Mouse (Mus musculus): ENCODE data around the gene Itprid1. TPM values are rescaled to one million over a fixed set of nuclear protein-coding genes. Genes with fewer than 3 reads are reported as not detected.

Gene Itprid1
- polyA plus RNA-seq, 1 experiment = not detected

DNA sequence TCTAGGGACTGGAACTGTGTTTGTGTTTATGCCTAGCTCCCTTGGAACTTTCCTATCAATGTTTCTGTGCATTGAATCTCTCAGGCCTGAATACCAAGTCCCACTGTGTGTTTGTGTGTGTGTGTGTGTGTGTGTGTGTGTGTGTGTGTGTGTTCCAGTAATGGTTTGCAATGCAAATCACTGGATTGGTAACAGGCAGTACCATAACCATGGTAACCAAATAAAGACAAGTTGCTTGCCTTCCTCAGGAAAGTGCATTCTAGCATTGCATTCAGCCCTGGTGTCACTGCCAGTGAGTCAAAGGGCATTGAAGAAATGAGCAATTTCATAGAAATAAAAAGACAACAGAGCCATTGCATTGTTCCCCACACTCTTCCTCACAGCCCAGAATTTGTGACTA, 15.9 kb downstream of the Itprid1 start:
- TF ChIP-seq USF1 (IDR thresholded peaks at IDR 0.05; ENCODE audit: low read depth) = no peak
- no peak for TF ChIP-seq CTCF (IDR thresholded peaks at IDR 0.05; ENCODE audit: control insufficient read depth, insufficient read depth, insufficient read length)
- no peak for TF ChIP-seq FOSL1 (IDR thresholded peaks at IDR 0.05; ENCODE audit: insufficient read depth, low read length, poor library complexity, severe bottlenecking)
- TF ChIP-seq MYOD1 (IDR thresholded peaks at IDR 0.05; ENCODE audit: control insufficient read depth, insufficient read length, low read depth) = no peak
- TF ChIP-seq CEBPB (IDR thresholded peaks at IDR 0.05; ENCODE audit: low read depth) = no peak
- TF ChIP-seq MYOG (IDR thresholded peaks at IDR 0.05; ENCODE audit: control insufficient read depth, extremely low read depth, insufficient read length) = no peak
- no peak for TF ChIP-seq MAX (IDR thresholded peaks at IDR 0.05)
- H3K27me3 ChIP-seq (ENCODE audit: control insufficient read depth, insufficient read depth, insufficient read length) = no peaks in the 10 kb centered on the region
- no peaks in the 10 kb centered on the region for H3K79me3 ChIP-seq (ENCODE audit: low read depth)
- H3K79me2 ChIP-seq (ENCODE audit: control insufficient read depth, insufficient read depth) = no peaks in the 10 kb centered on the region
- no peaks in the 10 kb centered on the region for H3K36me3 ChIP-seq (ENCODE audit: control insufficient read depth, insufficient read depth)
- H3K4me3 ChIP-seq (ENCODE audit: insufficient read depth, poor library complexity, severe bottlenecking) = no peak overlapping the region
- H3ac ChIP-seq (ENCODE audit: control insufficient read depth, insufficient read length, low read depth) = no peak overlapping the region

DNA sequence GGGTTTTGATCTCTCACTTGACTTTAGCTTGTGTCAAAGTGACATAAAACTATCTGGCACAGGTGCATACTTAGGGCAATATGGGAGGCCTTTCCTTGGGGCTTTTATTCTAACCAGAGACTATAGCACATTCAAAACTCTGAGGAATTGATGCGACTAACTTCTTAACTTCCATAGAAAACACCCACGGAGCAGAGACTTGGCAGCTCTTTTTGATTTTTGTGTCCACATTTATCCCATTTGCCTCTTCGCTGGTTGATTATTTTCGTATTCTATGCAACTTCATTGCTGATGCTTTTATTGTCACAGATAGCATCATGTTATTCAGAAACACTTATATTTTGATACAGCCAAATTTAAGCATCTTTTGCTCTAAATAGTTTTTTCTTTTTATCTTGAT, 19.4 kb downstream of the Itprid1 start:
- Histone ChIP-seq H3ac (ENCODE audit: control insufficient read depth, insufficient read length, low read depth) (no peak overlapping the region), H3K79me3 (ENCODE audit: low read depth) (no peaks in the 10 kb centered on the region), H3K36me3 (ENCODE audit: control insufficient read depth, insufficient read depth) (no peaks in the 10 kb centered on the region), H3K4me3 (ENCODE audit: insufficient read depth, poor library complexity, severe bottlenecking) (no peak overlapping the region), H3K79me2 (ENCODE audit: control insufficient read depth, insufficient read depth) (no peaks in the 10 kb centered on the region), H3K27me3 (ENCODE audit: control insufficient read depth, insufficient read depth, insufficient read length) (no peaks in the 10 kb centered on the region)
- TF ChIP-seq CTCF (IDR thresholded peaks at IDR 0.05; ENCODE audit: control insufficient read depth, insufficient read depth, insufficient read length) (no peak), MYOG (IDR thresholded peaks at IDR 0.05; ENCODE audit: control insufficient read depth, extremely low read depth, insufficient read length) (no peak), MYOD1 (IDR thresholded peaks at IDR 0.05; ENCODE audit: control insufficient read depth, insufficient read length, low read depth) (no peak), USF1 (IDR thresholded peaks at IDR 0.05; ENCODE audit: low read depth) (no peak), CEBPB (IDR thresholded peaks at IDR 0.05; ENCODE audit: low read depth) (no peak), MAX (IDR thresholded peaks at IDR 0.05) (no peak), FOSL1 (IDR thresholded peaks at IDR 0.05; ENCODE audit: insufficient read depth, low read length, poor library complexity, severe bottlenecking) (no peak)

- Histone ChIP-seq H3K36me3 (ENCODE audit: control insufficient read depth, insufficient read depth) (no peaks in the 10 kb centered on the region), H3K4me3 (ENCODE audit: insufficient read depth, poor library complexity, severe bottlenecking) (no peak overlapping the region), H3K79me2 (ENCODE audit: control insufficient read depth, insufficient read depth) (no peaks in the 10 kb centered on the region), H3K79me3 (ENCODE audit: low read depth) (no peaks in the 10 kb centered on the region), H3ac (ENCODE audit: control insufficient read depth, insufficient read length, low read depth) (no peak overlapping the region), H3K27me3 (ENCODE audit: control insufficient read depth, insufficient read depth, insufficient read length) (no peaks in the 10 kb centered on the region)
- TF ChIP-seq MYOG (IDR thresholded peaks at IDR 0.05; ENCODE audit: control insufficient read depth, extremely low read depth, insufficient read length) = no peak
- TF ChIP-seq USF1 (IDR thresholded peaks at IDR 0.05; ENCODE audit: low read depth) = no peak
- no peak for TF ChIP-seq CEBPB (IDR thresholded peaks at IDR 0.05; ENCODE audit: low read depth)
- TF ChIP-seq FOSL1 (IDR thresholded peaks at IDR 0.05; ENCODE audit: insufficient read depth, low read length, poor library complexity, severe bottlenecking) = no peak
- no peak for TF ChIP-seq CTCF (IDR thresholded peaks at IDR 0.05; ENCODE audit: control insufficient read depth, insufficient read depth, insufficient read length)
Observed at GRCm38 (mm10) chr6:55865206-55865605, 28.5 kb downstream of the Itprid1 start.

DNA sequence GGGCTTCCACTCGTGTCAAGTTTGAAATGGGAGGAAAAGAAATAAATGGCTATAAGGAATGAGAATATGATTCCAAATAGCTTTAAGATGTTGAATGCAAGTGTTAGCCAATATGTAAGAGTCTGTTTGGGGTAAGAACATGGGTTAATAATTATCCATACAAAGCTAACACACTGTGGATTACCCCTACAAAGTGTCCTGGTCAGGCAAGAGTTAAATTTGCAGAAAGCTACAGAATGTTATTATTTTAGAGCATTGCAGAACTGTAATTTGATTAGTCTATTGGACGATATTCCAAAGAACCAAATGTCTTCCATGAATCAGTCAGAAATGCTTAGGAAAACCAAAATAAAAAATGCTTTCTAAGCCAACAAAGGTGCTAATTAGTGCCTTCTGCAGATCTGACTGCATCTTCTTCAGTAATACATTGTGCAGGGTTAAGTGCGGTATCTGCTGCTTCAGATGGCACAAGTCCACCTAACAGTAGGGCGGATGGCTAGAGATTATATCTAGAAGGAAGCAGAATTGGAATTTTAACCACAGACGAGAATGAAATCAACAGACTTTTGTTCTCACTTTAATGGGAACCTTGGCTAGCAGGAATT, 42.8 kb downstream of the Itprid1 start:
- Histone ChIP-seq H3ac (ENCODE audit: control insufficient read depth, insufficient read length, low read depth) (no peak overlapping the region), H3K79me2 (ENCODE audit: control insufficient read depth, insufficient read depth) (no peaks in the 10 kb centered on the region), H3K4me3 (ENCODE audit: insufficient read depth, poor library complexity, severe bottlenecking) (no peak overlapping the region), H3K27me3 (ENCODE audit: control insufficient read depth, insufficient read depth, insufficient read length) (no peaks in the 10 kb centered on the region), H3K79me3 (ENCODE audit: low read depth) (no peaks in the 10 kb centered on the region), H3K36me3 (ENCODE audit: control insufficient read depth, insufficient read depth) (no peaks in the 10 kb centered on the region)
- TF ChIP-seq MYOD1 (IDR thresholded peaks at IDR 0.05; ENCODE audit: control insufficient read depth, insufficient read length, low read depth) (no peak), MAX (IDR thresholded peaks at IDR 0.05) (no peak), CTCF (IDR thresholded peaks at IDR 0.05; ENCODE audit: control insufficient read depth, insufficient read depth, insufficient read length) (no peak), MYOG (IDR thresholded peaks at IDR 0.05; ENCODE audit: control insufficient read depth, extremely low read depth, insufficient read length) (no peak), USF1 (IDR thresholded peaks at IDR 0.05; ENCODE audit: low read depth) (no peak), CEBPB (IDR thresholded peaks at IDR 0.05; ENCODE audit: low read depth) (no peak), FOSL1 (IDR thresholded peaks at IDR 0.05; ENCODE audit: insufficient read depth, low read length, poor library complexity, severe bottlenecking) (no peak)

DNA sequence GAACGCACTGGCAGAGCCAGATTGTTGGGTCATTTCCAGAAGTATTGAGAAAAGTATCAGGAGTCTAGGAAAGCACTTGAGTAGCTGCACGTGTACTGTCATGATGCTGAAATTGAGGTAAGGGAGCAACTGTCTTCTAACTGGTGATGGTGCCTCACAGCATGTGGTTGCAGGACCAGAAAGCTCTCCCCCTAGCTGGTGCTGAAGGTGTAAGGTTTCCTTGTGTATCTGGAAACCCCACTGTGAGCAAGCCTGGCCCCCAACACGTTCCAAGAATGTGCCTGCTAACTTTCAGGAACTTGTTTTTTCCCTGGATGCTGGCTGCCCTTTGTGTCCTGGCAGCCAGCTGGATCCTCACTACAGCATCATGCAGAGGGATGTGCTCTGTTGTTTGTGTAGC, 44.2 kb downstream of the Itprid1 start:
- Histone ChIP-seq H3K79me3 (ENCODE audit: low read depth) (no peaks in the 10 kb centered on the region), H3K36me3 (ENCODE audit: control insufficient read depth, insufficient read depth) (no peaks in the 10 kb centered on the region), H3K27me3 (ENCODE audit: control insufficient read depth, insufficient read depth, insufficient read length) (no peaks in the 10 kb centered on the region), H3K4me3 (ENCODE audit: insufficient read depth, poor library complexity, severe bottlenecking) (no peak overlapping the region), H3ac (ENCODE audit: control insufficient read depth, insufficient read length, low read depth) (no peak overlapping the region), H3K79me2 (ENCODE audit: control insufficient read depth, insufficient read depth) (no peaks in the 10 kb centered on the region)
- no peak for TF ChIP-seq CEBPB (IDR thresholded peaks at IDR 0.05; ENCODE audit: low read depth)
- no peak for TF ChIP-seq USF1 (IDR thresholded peaks at IDR 0.05; ENCODE audit: low read depth)
- no peak for TF ChIP-seq MYOD1 (IDR thresholded peaks at IDR 0.05; ENCODE audit: control insufficient read depth, insufficient read length, low read depth)
- TF ChIP-seq MYOG (IDR thresholded peaks at IDR 0.05; ENCODE audit: control insufficient read depth, extremely low read depth, insufficient read length) = no peak
- TF ChIP-seq CTCF (IDR thresholded peaks at IDR 0.05; ENCODE audit: control insufficient read depth, insufficient read depth, insufficient read length) = no peak
- TF ChIP-seq FOSL1 (IDR thresholded peaks at IDR 0.05; ENCODE audit: insufficient read depth, low read length, poor library complexity, severe bottlenecking) = no peak
- TF ChIP-seq MAX (IDR thresholded peaks at IDR 0.05) = no peak

DNA sequence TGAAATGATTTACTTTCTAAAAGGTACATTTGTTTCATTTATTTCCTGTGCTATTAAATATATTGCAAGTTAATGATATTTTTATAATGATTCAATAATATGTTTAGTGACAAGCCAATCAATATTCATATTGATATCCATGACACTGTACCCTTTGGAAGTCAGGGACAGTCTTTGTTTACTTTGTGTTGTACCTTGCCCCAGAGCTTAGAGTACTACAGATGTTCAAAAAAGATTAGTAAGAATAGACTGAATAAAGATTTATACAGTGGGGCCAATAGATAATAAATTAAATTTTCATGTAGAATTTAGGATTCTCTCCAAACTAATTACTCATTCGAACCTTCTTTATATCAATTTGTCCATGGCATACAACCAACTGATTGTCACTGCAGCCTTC, 50.9 kb downstream of the Itprid1 start:
- TF ChIP-seq USF1 (IDR thresholded peaks at IDR 0.05; ENCODE audit: low read depth) = no peak
- TF ChIP-seq CEBPB (IDR thresholded peaks at IDR 0.05; ENCODE audit: low read depth) = no peak
- TF ChIP-seq CTCF (IDR thresholded peaks at IDR 0.05; ENCODE audit: control insufficient read depth, insufficient read depth, insufficient read length) = no peak
- no peak for TF ChIP-seq MAX (IDR thresholded peaks at IDR 0.05)
- no peak for TF ChIP-seq MYOG (IDR thresholded peaks at IDR 0.05; ENCODE audit: control insufficient read depth, extremely low read depth, insufficient read length)
- TF ChIP-seq FOSL1 (IDR thresholded peaks at IDR 0.05; ENCODE audit: insufficient read depth, low read length, poor library complexity, severe bottlenecking) = no peak
- no peak for TF ChIP-seq MYOD1 (IDR thresholded peaks at IDR 0.05; ENCODE audit: control insufficient read depth, insufficient read length, low read depth)
- H3ac ChIP-seq (ENCODE audit: control insufficient read depth, insufficient read length, low read depth) = no peak overlapping the region
- no peaks in the 10 kb centered on the region for H3K79me2 ChIP-seq (ENCODE audit: control insufficient read depth, insufficient read depth)
- no peak overlapping the region for H3K4me3 ChIP-seq (ENCODE audit: insufficient read depth, poor library complexity, severe bottlenecking)
- no peaks in the 10 kb centered on the region for H3K27me3 ChIP-seq (ENCODE audit: control insufficient read depth, insufficient read depth, insufficient read length)
- H3K36me3 ChIP-seq (ENCODE audit: control insufficient read depth, insufficient read depth) = no peaks in the 10 kb centered on the region
- no peaks in the 10 kb centered on the region for H3K79me3 ChIP-seq (ENCODE audit: low read depth)

Data from C2C12 (cell line).